Mouse (Mus musculus) hindbrain, embryonic 15.5 days (tissue): ENCODE data around the gene Fstl5. TPM values are rescaled to one million over a fixed set of nuclear protein-coding genes. Genes with fewer than 3 reads are reported as not detected.
A peak's percentile ranks its signal among the peaks of the same experiment; 100 is the strongest.

Source experiments
- ATAC-seq: fragments of 200-750 bp; cut with Nextera tagmentation; 2 replicates; pipeline ENCODE4 v1.8.0; 2017; ENCODE audit warnings: low read depth, moderate number of reproducible peaks, moderate TSS enrichment; ENCODE audit not compliant: low FRiP score
- H3K27ac ChIP-seq: fragments of 300-500 bp; sonication (generic); replicated peaks from 2 replicates; pipeline ENCODE4 v1.5.1; 2015; ENCODE audit warnings: mild to moderate bottlenecking, inconsistent platforms
- H3K27me3 ChIP-seq: fragments of 300-500 bp; sonication (generic); 2 replicates; pipeline ENCODE4 v1.6.1; 2015; ENCODE audit warnings: control low read depth, inconsistent platforms
- H3K36me3 ChIP-seq: fragments of 300-500 bp; sonication (generic); 2 replicates; pipeline ENCODE4 v1.6.1; 2015; ENCODE audit warnings: control low read depth, inconsistent platforms
- H3K4me1 ChIP-seq: fragments of 300-500 bp; sonication (generic); replicated peaks from 2 replicates; pipeline ENCODE4 v1.6.1; 2015; ENCODE audit warnings: control low read depth, inconsistent platforms
- H3K4me2 ChIP-seq: fragments of 300-500 bp; sonication (generic); 2 replicates; pipeline ENCODE4 v1.6.1; 2015; ENCODE audit warnings: moderate library complexity, mild to moderate bottlenecking, inconsistent platforms
- H3K4me3 ChIP-seq: fragments of 300-500 bp; sonication (generic); 2 replicates; pipeline ENCODE4 v1.5.1; 2015; ENCODE audit warnings: mild to moderate bottlenecking, inconsistent platforms
- H3K9ac ChIP-seq: fragments of 300-500 bp; sonication (generic); 2 replicates; pipeline ENCODE4 v1.6.1; 2015; ENCODE audit warnings: inconsistent platforms
- H3K9me3 ChIP-seq: fragments of 300-500 bp; sonication (generic); 2 replicates; pipeline ENCODE4 v1.6.1; 2016; ENCODE audit warnings: control low read depth, inconsistent platforms
- WGBS: fragments of 180-500 bp; shearing (Covaris S2); methylation state at CpG from one replicate; pipeline ENCODE4 v1.1.7; 2015; 5-methylcytosine and 5-hydroxymethylcytosine counted together
- polyA plus RNA-seq: library from polyadenylated mRNA; unstranded; fragments of >200 nt; fragmentation: Nextera tagmentation; extraction: Ambion mirVana; gene quantifications from 2 replicates; pipeline ENCODE4 v1.2.1, GENCODE M21; 2015

The Fstl5 gene
- polyA plus RNA-seq, 1 experiment from 2014 or later: 65.8 TPM

- H3K27ac ChIP-seq: no peak overlapping the region
These were observed 499.0 kb downstream of the Fstl5 start for GRCm38 (mm10) chr3:76572920-76573541.

GRCm38 (mm10) chr3:76593148-76593547, 519.1 kb downstream of the Fstl5 start:
- Histone ChIP-seq H3K27ac (peak overlapping the region; percentile 38; the same call in 1 of the 2 replicates), H3K9ac (no peak overlapping the region), H3K4me3 (no peak overlapping the region), H3K9me3 (no peaks in the 10 kb centered on the region), H3K4me1 (no peaks in the 10 kb centered on the region), H3K36me3 (no peaks in the 10 kb centered on the region), H3K4me2 (no peak overlapping the region), H3K27me3 (no peaks in the 10 kb centered on the region)
- WGBS: 63% methylated on average over 4 of the region's 4 CpGs
- ATAC-seq: peak; percentile 51; the same call in 1 of the 2 replicates

More at GRCm38 (mm10) chr3:76572920-76573541, 499.0 kb downstream of the Fstl5 start:
- no peak overlapping the region for H3K4me2 ChIP-seq
- H3K4me1 ChIP-seq: no peaks in the 10 kb centered on the region
- 31% methylated on average over 3 of the region's 3 CpGs for WGBS
- no peak for ATAC-seq
- no peak overlapping the region for H3K4me3 ChIP-seq
- H3K9me3 ChIP-seq: no peaks in the 10 kb centered on the region
- no peaks in the 10 kb centered on the region for H3K27me3 ChIP-seq
- no peaks in the 10 kb centered on the region for H3K36me3 ChIP-seq
- H3K9ac ChIP-seq: no peak overlapping the region

- H3K9me3 ChIP-seq: no peaks in the 10 kb centered on the region
- 93% methylated on average over 1 of the region's 1 CpGs for WGBS
- H3K4me1 ChIP-seq: no peaks in the 10 kb centered on the region
- no peak overlapping the region for H3K27ac ChIP-seq
- H3K36me3 ChIP-seq: no peaks in the 10 kb centered on the region
- no peak for ATAC-seq
- no peak overlapping the region for H3K9ac ChIP-seq
- H3K4me2 ChIP-seq: no peak overlapping the region
- H3K4me3 ChIP-seq: no peak overlapping the region
- no peaks in the 10 kb centered on the region for H3K27me3 ChIP-seq
These were observed 546.0 kb downstream of the Fstl5 start for GRCm38 (mm10) chr3:76620044-76620443.

- no peaks in the 10 kb centered on the region for H3K9me3 ChIP-seq
- no peak overlapping the region for H3K4me2 ChIP-seq
- no peaks in the 10 kb centered on the region for H3K36me3 ChIP-seq
- H3K27ac ChIP-seq: no peak overlapping the region
- WGBS: 31% methylated on average over 1 of the region's 1 CpGs
- no peaks in the 10 kb centered on the region for H3K27me3 ChIP-seq
- H3K4me1 ChIP-seq: no peaks in the 10 kb centered on the region
- no peak overlapping the region for H3K4me3 ChIP-seq
- ATAC-seq: peak; percentile 83
- no peak overlapping the region for H3K9ac ChIP-seq
These were observed 580.2 kb downstream of the Fstl5 start for GRCm38 (mm10) chr3:76654243-76654642.

- no peak for ATAC-seq
- 68% methylated on average over 5 of the region's 5 CpGs for WGBS
- Histone ChIP-seq H3K9ac (no peak overlapping the region), H3K36me3 (no peaks in the 10 kb centered on the region), H3K4me3 (no peak overlapping the region), H3K27me3 (no peaks in the 10 kb centered on the region), H3K4me2 (no peak overlapping the region), H3K9me3 (no peaks in the 10 kb centered on the region), H3K4me1 (no peaks in the 10 kb centered on the region), H3K27ac (no peak overlapping the region)
These were observed 596.8 kb downstream of the Fstl5 start for GRCm38 (mm10) chr3:76670859-76671258.

- no peaks in the 10 kb centered on the region for H3K36me3 ChIP-seq
- no peak overlapping the region for H3K9ac ChIP-seq
- H3K4me2 ChIP-seq: no peak overlapping the region
- no peak overlapping the region for H3K4me3 ChIP-seq
- H3K27ac ChIP-seq: no peak overlapping the region
- WGBS: 90% methylated on average over 3 of the region's 3 CpGs
- H3K27me3 ChIP-seq: no peaks in the 10 kb centered on the region
- ATAC-seq: no peak
- no peaks in the 10 kb centered on the region for H3K4me1 ChIP-seq
- H3K9me3 ChIP-seq: no peaks in the 10 kb centered on the region
These were observed 601.9 kb downstream of the Fstl5 start for GRCm38 (mm10) chr3:76676006-76676405.

- ATAC-seq: no peak
- no peak overlapping the region for H3K9ac ChIP-seq
- no peaks in the 10 kb centered on the region for H3K9me3 ChIP-seq
- 72% methylated on average over 5 of the region's 5 CpGs for WGBS
- H3K4me1 ChIP-seq: no peaks in the 10 kb centered on the region
- H3K4me2 ChIP-seq: no peak overlapping the region
- no peak overlapping the region for H3K4me3 ChIP-seq
- H3K36me3 ChIP-seq: no peaks in the 10 kb centered on the region
- H3K27ac ChIP-seq: no peak overlapping the region
- H3K27me3 ChIP-seq: no peaks in the 10 kb centered on the region
These were observed 605.9 kb downstream of the Fstl5 start for GRCm38 (mm10) chr3:76679853-76680545.

- no peak overlapping the region for H3K4me2 ChIP-seq
- no peak overlapping the region for H3K4me3 ChIP-seq
- no peak overlapping the region for H3K9ac ChIP-seq
- no peak overlapping the region for H3K27ac ChIP-seq
- ATAC-seq: no peak
- H3K9me3 ChIP-seq: no peaks in the 10 kb centered on the region
- no peaks in the 10 kb centered on the region for H3K36me3 ChIP-seq
- H3K27me3 ChIP-seq: no peaks in the 10 kb centered on the region
- H3K4me1 ChIP-seq: no peaks in the 10 kb centered on the region
- 86% methylated on average over 2 of the region's 2 CpGs for WGBS
These were observed 606.4 kb downstream of the Fstl5 start for GRCm38 (mm10) chr3:76680546-76680883.

GRCm38 (mm10) chr3:76697134-76697629, 623.1 kb downstream of the Fstl5 start:
- Histone ChIP-seq H3K4me3 (no peak overlapping the region), H3K27ac (no peak overlapping the region), H3K4me2 (no peak overlapping the region), H3K36me3 (no peaks in the 10 kb centered on the region), H3K9me3 (no peaks in the 10 kb centered on the region), H3K9ac (no peak overlapping the region), H3K27me3 (no peaks in the 10 kb centered on the region), H3K4me1 (no peaks in the 10 kb centered on the region)
- 67% methylated on average over 1 of the region's 1 CpGs for WGBS
- ATAC-seq: no peak

- no peaks in the 10 kb centered on the region for H3K27me3 ChIP-seq
- H3K4me3 ChIP-seq: no peak overlapping the region
- H3K27ac ChIP-seq: no peak overlapping the region
- no peak overlapping the region for H3K9ac ChIP-seq
- ATAC-seq: no peak
- 90% methylated on average over 2 of the region's 2 CpGs for WGBS
- no peaks in the 10 kb centered on the region for H3K4me1 ChIP-seq
- no peaks in the 10 kb centered on the region for H3K36me3 ChIP-seq
- H3K9me3 ChIP-seq: no peaks in the 10 kb centered on the region
- H3K4me2 ChIP-seq: no peak overlapping the region
These were observed 665.2 kb downstream of the Fstl5 start for GRCm38 (mm10) chr3:76739221-76739620.
